Mouse (Mus musculus) forebrain, embryonic 14.5 days (tissue): ENCODE results near the gene Gzmk. TPM values are rescaled to one million over a fixed set of nuclear protein-coding genes. Genes with fewer than 3 reads are reported as not detected.
"Not testable (repeated sequence)": the region's sequence is repeated elsewhere in the genome, so short reads cannot be mapped to it uniquely, and the experiment has no call there.

Experiments
- ATAC-seq: fragments of 200-750 bp; cut with Nextera tagmentation; 2 replicates; pipeline ENCODE4 v1.8.0; 2017; ENCODE audit warnings: mild to moderate bottlenecking, moderate library complexity
- DNase-seq: peaks from one replicate; pipeline ENCODE4 v3.0.0-alpha.2; 2015; ENCODE audit warnings: low spot score
- H3K27ac ChIP-seq: fragments of 300-500 bp; sonication (generic); 2 replicates; pipeline ENCODE4 v1.5.1; 2014; ENCODE audit warnings: low read depth, mild to moderate bottlenecking, control low read depth, low read length, moderate library complexity
- H3K27me3 ChIP-seq: fragments of 300-500 bp; sonication (generic); replicated peaks from 2 replicates; pipeline ENCODE4 v1.6.1; 2014; ENCODE audit warnings: low read length, control low read depth, mixed read lengths; ENCODE audit not compliant: control insufficient read depth, insufficient read depth
- H3K36me3 ChIP-seq: fragments of 300-500 bp; sonication (generic); 2 replicates; pipeline ENCODE4 v1.6.1; 2014; ENCODE audit warnings: low read length, control low read depth; ENCODE audit not compliant: control insufficient read depth, insufficient read depth
- H3K4me1 ChIP-seq: fragments of 300-500 bp; sonication (generic); 2 replicates; pipeline ENCODE4 v1.6.1; 2014; ENCODE audit warnings: antibody characterized with exemption, low read length, control low read depth; ENCODE audit not compliant: control insufficient read depth, insufficient read depth
- H3K4me2 ChIP-seq: fragments of 300-500 bp; sonication (generic); 2 replicates; pipeline ENCODE4 v1.6.1; 2014; ENCODE audit warnings: mild to moderate bottlenecking, control low read depth, low read length
- H3K4me3 ChIP-seq: fragments of 300-500 bp; sonication (generic); 2 replicates; pipeline ENCODE4 v1.5.1; 2014; ENCODE audit warnings: low read depth, low read length, control low read depth
- H3K9ac ChIP-seq: fragments of 300-500 bp; sonication (generic); 2 replicates; pipeline ENCODE4 v1.6.1; 2014; ENCODE audit warnings: mild to moderate bottlenecking, low read length, control low read depth, moderate library complexity
- H3K9me3 ChIP-seq: fragments of 300-500 bp; sonication (generic); replicated peaks from 2 replicates; pipeline ENCODE4 v1.6.1; 2016; ENCODE audit warnings: low read length, control low read depth, mixed read lengths; ENCODE audit not compliant: control insufficient read depth
- WGBS: fragments of 180-500 bp; shearing (Covaris S2); extraction: QIAGEN DNeasy Blood & Tissue Kit; methylation state at CpG from one replicate; pipeline ENCODE4 v1.1.7; 2014; 5-methylcytosine and 5-hydroxymethylcytosine counted together
- polyA plus RNA-seq: library from polyadenylated mRNA; unstranded; fragments of >200 nt; fragmentation: Nextera tagmentation; extraction: Ambion mirVana; gene quantifications from 2 replicates; pipeline ENCODE4 v1.2.1, GENCODE M21; 2014

Gzmk gene
- polyA plus RNA-seq, 1 experiment from 2014 or later = not detected

DNA sequence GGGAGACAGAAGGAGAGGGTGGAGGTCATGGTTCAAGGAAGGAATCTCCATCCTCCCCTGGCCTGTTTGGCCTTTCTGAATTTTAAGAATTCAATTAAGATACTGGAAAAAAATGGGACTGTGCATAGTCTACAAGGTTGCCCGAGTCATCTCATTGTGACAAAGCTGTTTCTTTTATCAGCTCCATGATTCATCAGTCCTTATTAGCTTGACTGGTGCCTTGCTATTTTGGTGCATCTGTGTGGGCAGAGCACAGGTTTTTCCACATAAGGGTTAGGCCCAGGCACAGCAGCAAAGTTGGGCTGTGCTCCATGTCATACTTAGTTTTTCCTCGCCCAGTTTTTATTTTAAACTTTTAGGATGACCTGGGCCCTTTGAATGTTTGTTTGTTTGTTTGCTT lies 31.1 kb upstream of the Gzmk start:
- Histone ChIP-seq H3K9ac (no peak overlapping the region), H3K27me3 (no peaks in the 10 kb centered on the region), H3K27ac (no peak overlapping the region), H3K4me1 (no peaks in the 10 kb centered on the region), H3K36me3 (no peaks in the 10 kb centered on the region), H3K4me2 (no peak overlapping the region), H3K9me3 (no peaks in the 10 kb centered on the region), H3K4me3 (no peak overlapping the region)
- no peak for ATAC-seq
- WGBS = 95% methylated on average over 2 of the region's 2 CpGs
- DNase-seq = no peak

DNA sequence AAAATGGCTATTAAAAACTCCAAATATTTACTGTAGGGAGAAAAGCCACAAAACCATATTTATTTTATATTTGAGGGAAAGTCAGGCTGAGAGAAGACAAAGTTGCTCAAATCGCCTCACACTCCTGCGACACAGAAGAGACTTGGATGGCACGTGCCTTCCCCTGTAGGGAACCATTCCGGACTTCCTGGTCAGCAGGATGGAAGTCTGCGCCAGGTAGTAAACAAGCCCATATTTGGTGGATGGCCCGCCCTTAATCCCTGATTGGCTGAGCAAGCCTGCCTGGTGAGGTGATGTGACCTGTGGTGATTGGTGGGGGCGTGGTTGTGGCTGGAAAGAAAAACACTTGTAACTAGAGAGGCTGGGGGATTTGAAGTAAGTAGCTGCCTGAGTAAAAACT lies 26.9 kb upstream of the Gzmk start:
- not testable (repeated sequence) for H3K4me1 ChIP-seq, H3K27me3 ChIP-seq, H3K36me3 ChIP-seq, H3K4me3 ChIP-seq, H3K9ac ChIP-seq, DNase-seq, ATAC-seq, H3K27ac ChIP-seq, H3K4me2 ChIP-seq, H3K9me3 ChIP-seq
- 85% methylated on average over 7 of the region's 7 CpGs for WGBS

DNA sequence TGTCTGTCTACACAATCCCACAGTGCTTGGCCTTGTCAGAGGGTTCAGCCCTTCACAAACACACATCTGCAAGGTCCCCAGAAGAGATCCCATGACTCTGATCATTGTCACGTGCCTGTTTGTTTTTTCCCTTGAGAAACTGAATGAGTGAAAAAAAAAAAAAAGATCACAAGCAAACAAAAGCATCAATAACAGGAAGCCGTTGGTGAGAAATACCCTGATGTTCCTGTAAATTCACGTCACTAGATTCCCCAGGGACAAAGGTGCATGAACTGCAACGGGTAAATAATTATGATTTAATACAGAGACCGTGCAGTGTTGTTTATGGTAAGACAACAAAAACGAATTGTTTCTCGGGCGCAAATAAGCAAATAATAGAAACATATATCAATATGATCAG lies 19.3 kb upstream of the Gzmk start:
- WGBS = 87% methylated on average over 8 of the region's 8 CpGs
- Histone ChIP-seq H3K4me1 (no peaks in the 10 kb centered on the region), H3K27me3 (no peaks in the 10 kb centered on the region), H3K9ac (no peak overlapping the region), H3K36me3 (no peaks in the 10 kb centered on the region), H3K27ac (no peak overlapping the region), H3K4me3 (no peak overlapping the region), H3K4me2 (no peak overlapping the region), H3K9me3 (no peaks in the 10 kb centered on the region)
- ATAC-seq (no peak), DNase-seq (no peak)

DNA sequence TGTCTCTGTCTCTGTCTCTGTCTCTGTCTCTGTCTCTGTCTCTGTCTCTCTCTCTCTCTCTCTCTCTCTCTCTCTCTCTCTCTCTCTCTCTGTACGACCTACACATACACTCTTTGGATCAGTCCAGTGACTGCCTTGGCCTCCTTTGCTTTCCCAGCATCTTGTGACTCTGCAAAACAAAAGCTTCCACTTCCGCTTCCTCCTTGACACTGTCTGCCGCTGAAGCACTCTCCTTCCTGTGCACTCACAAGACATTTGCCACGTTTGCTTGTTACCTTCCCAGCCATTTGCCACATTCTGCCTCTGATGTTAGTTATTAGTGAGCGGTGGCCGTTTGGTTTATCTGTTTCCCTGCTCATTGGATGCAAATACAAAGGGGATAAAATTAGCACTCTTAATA lies 16.4 kb upstream of the Gzmk start:
- DNase-seq (no peak), ATAC-seq (no peak)
- no peaks in the 10 kb centered on the region for H3K36me3 ChIP-seq
- H3K4me3 ChIP-seq = no peak overlapping the region
- H3K4me2 ChIP-seq = no peak overlapping the region
- H3K27me3 ChIP-seq = no peaks in the 10 kb centered on the region
- no peak overlapping the region for H3K27ac ChIP-seq
- no peak overlapping the region for H3K9ac ChIP-seq
- 55% methylated on average over 6 of the region's 6 CpGs for WGBS
- no peaks in the 10 kb centered on the region for H3K4me1 ChIP-seq
- H3K9me3 ChIP-seq = no peaks in the 10 kb centered on the region

DNA sequence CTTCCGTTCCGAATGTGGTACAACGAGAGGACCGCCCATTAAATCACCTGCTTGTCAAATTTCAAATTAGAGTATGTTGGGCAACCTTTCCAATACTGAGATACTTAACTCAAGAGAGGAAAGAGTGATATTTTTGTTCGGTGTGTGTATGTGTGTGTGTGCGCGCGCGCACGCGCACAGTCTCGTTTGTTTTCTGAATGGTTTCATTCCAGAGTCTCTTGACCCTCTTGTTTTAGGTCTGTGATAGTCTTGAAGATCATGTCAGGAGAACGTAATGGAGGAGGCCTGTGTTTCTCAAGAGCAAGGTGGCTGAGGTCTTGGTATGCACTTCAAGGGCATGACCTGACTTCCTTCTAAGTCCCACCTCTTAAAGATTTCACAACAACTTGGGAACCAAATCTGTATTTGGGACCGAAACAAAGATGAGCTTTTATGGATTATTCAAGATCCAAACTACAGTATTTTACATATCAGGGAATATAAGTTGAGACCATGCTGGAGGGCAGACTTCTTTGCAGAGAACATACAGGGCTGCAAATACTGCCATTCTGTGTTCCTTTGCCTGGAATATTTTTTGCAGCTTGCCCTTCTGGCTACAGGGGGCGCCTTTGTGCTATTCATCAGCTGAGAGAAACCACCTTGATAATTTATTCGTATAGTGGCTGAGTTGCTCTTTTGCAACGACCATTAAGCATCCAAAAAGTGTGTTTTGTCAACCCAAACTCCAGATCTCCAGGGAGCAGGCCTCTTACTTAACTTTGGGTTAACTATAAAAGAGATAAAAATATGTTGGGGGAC lies 2.2 kb upstream of the Gzmk start:
- H3K4me2 ChIP-seq = no peak overlapping the region
- no peak overlapping the region for H3K4me3 ChIP-seq
- WGBS = 87% methylated on average over 17 of the region's 17 CpGs
- no peak for ATAC-seq
- DNase-seq = no peak
- no peaks in the 10 kb centered on the region for H3K9me3 ChIP-seq
- peaks cover 5% of the 10 kb centered on the region; the same call in 1 of the 2 replicates for H3K4me1 ChIP-seq
- H3K27me3 ChIP-seq = no peaks in the 10 kb centered on the region
- H3K9ac ChIP-seq = no peak overlapping the region
- no peaks in the 10 kb centered on the region for H3K36me3 ChIP-seq
- no peak overlapping the region for H3K27ac ChIP-seq

DNA sequence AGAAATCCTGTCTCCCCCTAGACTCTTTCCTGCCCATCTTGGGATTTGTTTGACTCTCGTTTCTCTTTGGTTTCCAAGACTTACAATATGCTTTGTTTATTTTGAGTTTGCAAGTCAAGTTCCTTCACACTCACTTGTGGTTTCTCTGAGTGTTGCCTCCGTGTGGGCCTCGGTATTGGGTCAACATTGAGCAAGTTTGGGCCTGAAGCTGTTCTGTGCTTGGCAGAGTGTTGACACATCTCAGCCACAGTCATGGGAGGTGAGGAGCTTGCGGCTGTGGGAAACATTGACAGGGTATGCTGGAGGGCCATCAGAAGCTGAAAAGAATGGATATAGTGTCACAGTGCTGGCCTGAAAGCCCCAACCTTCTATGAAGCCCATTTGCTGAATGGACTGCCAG lies 1.4 kb upstream of the Gzmk start:
- no peak overlapping the region for H3K9ac ChIP-seq
- WGBS = 88% methylated on average over 4 of the region's 4 CpGs
- H3K36me3 ChIP-seq = no peaks in the 10 kb centered on the region
- H3K4me3 ChIP-seq = no peak overlapping the region
- H3K4me2 ChIP-seq = no peak overlapping the region
- DNase-seq (no peak), ATAC-seq (no peak)
- H3K27ac ChIP-seq = no peak overlapping the region
- peaks cover 5% of the 10 kb centered on the region; the same call in 1 of the 2 replicates for H3K4me1 ChIP-seq
- H3K27me3 ChIP-seq = no peaks in the 10 kb centered on the region
- H3K9me3 ChIP-seq = no peaks in the 10 kb centered on the region

DNA sequence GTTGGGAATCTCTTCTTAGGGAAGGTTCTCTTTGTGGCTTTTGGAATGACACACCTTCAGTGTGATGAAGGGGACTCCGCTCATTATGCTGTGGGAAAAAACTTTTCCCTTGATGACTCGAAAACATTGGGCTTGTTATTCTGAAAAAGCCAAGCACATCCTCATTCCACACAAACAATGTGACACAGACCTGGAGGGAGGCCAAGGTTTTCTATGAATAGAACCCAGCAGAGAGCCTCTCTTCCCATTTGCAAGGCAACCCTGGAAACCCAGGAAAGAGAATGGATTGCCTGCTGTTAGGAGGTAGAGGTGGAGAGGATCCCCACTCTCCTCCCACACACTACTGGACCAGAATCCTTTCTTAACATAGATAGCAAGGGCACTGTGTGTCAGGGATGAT lies 1.6 kb downstream of the Gzmk start:
- Histone ChIP-seq H3K9me3 (no peaks in the 10 kb centered on the region), H3K36me3 (no peaks in the 10 kb centered on the region), H3K4me3 (no peak overlapping the region), H3K9ac (no peak overlapping the region), H3K4me1 (peaks cover 5% of the 10 kb centered on the region; the same call in 1 of the 2 replicates), H3K27ac (no peak overlapping the region), H3K27me3 (no peaks in the 10 kb centered on the region), H3K4me2 (peak overlapping the region; percentile 20; the same call in 1 of the 2 replicates)
- 1% methylated on average over 2 of the region's 2 CpGs for WGBS
- DNase-seq = peak; percentile 82
- ATAC-seq = peak; percentile 43; the same call in 1 of the 2 replicates

DNA sequence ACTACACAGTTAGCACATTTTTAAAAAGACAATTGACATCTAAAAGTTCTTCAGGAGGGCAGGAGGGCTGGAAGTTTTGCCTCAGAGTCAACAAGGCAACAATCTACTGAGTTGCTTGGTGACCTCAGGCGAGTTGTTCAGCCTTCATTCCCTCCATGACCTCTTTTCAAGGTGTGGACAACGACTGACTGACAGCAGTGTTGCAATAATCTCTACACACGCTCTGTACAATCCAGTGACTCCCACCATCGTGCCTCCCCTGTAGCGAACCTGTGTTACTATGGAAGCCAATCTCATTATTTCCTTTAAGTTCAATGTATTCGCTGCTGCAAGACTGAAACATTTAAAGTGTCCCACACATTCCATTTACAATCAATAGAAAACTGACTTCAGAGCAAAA lies 3.9 kb downstream of the Gzmk start:
- Histone ChIP-seq H3K36me3 (no peaks in the 10 kb centered on the region), H3K4me1 (peaks cover 5% of the 10 kb centered on the region; the same call in 1 of the 2 replicates), H3K9ac (no peak overlapping the region), H3K4me3 (no peak overlapping the region), H3K27ac (no peak overlapping the region), H3K9me3 (no peaks in the 10 kb centered on the region), H3K27me3 (no peaks in the 10 kb centered on the region), H3K4me2 (no peak overlapping the region)
- ATAC-seq = no peak
- WGBS = 61% methylated on average over 6 of the region's 6 CpGs
- no peak for DNase-seq

DNA sequence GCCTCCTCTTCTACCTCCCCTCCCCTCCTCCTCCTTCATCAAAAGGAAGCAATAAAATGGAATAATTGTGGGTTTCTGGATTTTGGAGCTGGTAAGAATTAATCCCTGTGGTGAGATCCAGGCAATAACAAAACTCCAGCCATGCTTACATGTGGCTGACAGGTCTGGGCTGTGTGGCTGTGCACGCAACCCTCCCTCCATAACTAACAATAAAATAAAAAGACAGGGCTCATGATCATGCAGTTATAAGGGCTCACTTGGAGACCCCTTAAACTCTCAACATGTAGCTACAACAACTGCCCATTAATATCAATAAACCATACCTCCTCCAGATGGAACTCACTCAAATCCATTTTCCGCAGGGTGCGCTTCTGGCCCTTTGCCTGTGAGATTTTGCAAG lies 11.8 kb downstream of the Gzmk start:
- H3K36me3 ChIP-seq = no peaks in the 10 kb centered on the region
- ATAC-seq = no peak

More for the DNA sequence above, 11.8 kb downstream of the Gzmk start:
- Histone ChIP-seq H3K4me1 (no peaks in the 10 kb centered on the region), H3K27me3 (no peaks in the 10 kb centered on the region), H3K9me3 (no peaks in the 10 kb centered on the region), H3K27ac (no peak overlapping the region), H3K9ac (no peak overlapping the region), H3K4me3 (no peak overlapping the region), H3K4me2 (no peak overlapping the region)
- 93% methylated on average over 3 of the region's 3 CpGs for whole genome bisulfite sequencing
- no peak for DNase-seq
